Mouse (Mus musculus): ENCODE data around the gene Sox30.
A peak's percentile ranks its signal among the peaks of the same experiment; 100 is the strongest.
"Not testable (repeated sequence)": the region's sequence is repeated elsewhere in the genome, so short reads cannot be mapped to it uniquely, and the experiment has no call there.

Sox30 gene

DNA sequence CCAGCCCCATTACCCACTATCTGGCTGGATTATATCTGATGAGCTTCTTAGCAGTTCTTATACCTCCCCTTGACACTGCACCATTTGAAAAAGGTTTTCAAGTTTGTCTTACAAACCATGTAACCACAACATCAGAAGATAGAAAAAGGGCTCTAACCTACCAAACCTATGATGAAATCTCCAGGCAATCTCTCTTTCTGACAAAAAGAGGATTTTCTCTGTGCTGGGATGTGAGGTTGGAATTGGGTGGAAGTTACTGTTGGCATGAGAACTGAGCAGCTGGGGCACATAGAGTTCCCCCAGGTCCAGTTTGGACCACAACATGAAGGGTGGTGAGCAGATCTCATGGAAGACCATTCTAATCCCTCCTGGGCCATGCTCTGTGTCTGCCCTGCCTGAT is 41.7 kb downstream of the Sox30 start:
- DNase-seq = no peak

DNA sequence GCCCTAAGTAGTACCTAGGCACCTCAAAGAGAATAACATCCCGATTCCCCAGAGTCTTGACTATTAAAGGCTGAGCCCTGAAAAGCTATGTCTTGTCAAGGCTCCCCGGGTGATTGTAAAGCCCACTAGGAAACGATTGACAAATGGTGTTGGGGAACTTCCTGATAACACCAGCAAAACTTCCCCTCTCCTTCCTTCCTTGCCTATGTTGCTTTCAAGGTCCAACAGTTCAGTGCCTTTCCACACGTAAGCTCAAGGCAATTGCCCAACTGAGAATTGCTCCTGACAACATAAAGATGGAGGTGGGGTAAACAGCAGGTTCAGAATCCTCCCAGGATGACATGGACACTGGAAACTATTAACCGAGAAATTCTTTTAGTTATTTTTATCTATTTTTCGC is 42.9 kb downstream of the Sox30 start:
- DNase-seq = no peak

DNA sequence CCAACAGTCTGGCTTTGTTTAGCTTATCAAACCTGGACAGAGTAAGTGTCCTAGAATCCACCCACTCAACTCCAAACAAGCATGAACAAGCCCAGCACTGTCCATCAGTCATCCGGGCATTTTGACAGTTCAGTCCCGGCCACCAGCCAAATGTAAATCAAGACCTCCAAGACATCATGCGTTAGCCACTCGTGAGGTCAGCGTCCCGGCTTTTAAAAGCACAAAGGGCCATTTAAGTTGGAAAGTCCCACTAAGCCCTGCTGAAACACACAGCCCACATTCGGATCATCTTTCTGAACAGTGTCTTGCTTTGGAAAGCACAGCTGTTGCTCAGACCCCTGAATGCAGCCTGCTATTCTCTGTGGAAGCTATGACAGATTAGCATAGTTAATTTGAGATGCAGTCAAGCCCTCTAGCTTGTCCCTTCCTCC is 45.9 kb downstream of the Sox30 start:
- DNase-seq = no peak

- DNase-seq = no peak
Measured at GRCm38 (mm10) chr11:46027952-46028814, 48.1 kb downstream of the Sox30 start.

GRCm38 (mm10) chr11:46029485-46029884 is 49.4 kb downstream of the Sox30 start:
- no peak for DNase-seq

DNA sequence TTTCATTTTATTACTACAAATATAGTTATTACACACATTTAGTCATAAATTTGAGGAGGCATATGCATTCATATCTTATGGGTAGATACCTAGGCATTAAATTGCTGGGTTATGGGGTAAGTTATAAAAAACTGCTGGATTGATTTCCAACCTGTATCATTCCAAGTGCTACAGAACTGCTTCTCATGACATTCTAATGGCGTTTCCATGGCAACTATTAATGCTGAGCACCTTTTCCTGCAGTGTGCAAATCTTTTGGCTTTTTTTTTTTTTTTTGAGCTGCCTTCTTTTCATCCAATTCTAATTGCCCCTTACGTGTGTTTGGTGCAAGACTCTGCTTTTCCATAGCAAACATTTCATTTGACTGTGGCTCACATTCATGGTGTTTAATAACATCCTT is 49.9 kb downstream of the Sox30 start:
- no peak for DNase-seq

GRCm38 (mm10) chr11:46031470-46031869 is 51.4 kb downstream of the Sox30 start:
- DNase-seq = peak; percentile 25

- DNase-seq = no peak
Measured at GRCm38 (mm10) chr11:46032956-46033355, 52.8 kb downstream of the Sox30 start.

DNA sequence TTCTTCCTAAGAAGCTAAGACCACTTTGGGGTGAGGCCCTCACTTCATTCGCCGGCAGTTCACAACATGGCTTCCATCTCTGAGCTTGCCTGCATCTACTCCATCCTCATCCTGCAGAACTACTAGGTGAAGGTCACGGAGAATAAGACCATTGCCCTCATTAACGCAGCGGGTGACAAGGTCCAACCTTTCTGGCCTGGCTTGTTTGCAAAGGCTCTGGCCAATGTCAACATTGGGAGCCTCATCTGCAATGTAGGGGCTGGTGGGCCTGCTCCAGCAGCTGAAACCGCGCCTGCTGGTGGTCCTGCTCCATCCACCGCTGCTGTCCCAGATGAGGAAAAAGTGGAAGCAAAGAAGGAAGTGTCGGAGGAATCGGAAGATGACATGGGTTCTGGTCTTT is 56.3 kb downstream of the Sox30 start:
- no peak for DNase-seq

- DNase-seq = no peak
Measured at GRCm38 (mm10) chr11:46038901-46039300, 58.8 kb downstream of the Sox30 start.

GRCm38 (mm10) chr11:46039335-46039734 is 59.2 kb downstream of the Sox30 start:
- no peak for DNase-seq

- no peak for DNase-seq
Measured at GRCm38 (mm10) chr11:46040841-46041556, 60.9 kb downstream of the Sox30 start.

- DNase-seq = no peak
Measured at GRCm38 (mm10) chr11:46041607-46042267, 61.6 kb downstream of the Sox30 start.

- no peak for DNase-seq
Measured at GRCm38 (mm10) chr11:46044781-46045180, 64.7 kb downstream of the Sox30 start.

GRCm38 (mm10) chr11:46047264-46047663 is 67.2 kb downstream of the Sox30 start:
- DNase-seq = no peak

DNA sequence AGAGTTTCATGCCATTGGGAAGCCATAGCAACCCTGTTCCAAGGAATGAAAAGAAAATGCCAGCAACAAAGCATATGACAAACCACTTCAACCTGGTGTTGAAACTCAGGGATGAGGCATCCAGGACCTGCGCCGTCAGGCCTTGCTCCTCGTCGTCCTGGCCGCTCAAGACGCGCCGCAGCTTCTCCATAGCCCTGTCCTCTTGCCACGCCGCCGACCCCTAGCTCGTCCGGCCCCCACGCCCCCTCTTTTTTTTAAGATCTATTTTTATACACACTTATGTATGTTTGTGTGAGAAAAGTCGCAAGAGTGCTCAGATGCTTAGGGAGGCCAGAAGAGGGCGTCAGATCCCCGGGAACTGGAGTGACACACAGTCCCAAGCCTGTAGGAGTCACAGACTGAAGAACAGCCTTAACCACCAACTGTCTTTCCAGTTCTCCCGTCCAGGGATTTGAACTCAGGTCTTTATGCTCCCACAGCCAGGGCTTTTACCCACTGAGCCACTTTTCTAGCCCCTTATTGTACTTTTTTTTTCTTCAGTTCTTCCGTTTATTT is 72.1 kb downstream of the Sox30 start, which contains the start of gene Gm12166:
Gm12166 (minus strand) TSS at position 217 of the 555 bp plus-strand sequence.
- peak; percentile 69 for DNase-seq

- not testable (repeated sequence) for DNase-seq
Measured at GRCm38 (mm10) chr11:46053457-46053856, 73.3 kb downstream of the Sox30 start.

DNA sequence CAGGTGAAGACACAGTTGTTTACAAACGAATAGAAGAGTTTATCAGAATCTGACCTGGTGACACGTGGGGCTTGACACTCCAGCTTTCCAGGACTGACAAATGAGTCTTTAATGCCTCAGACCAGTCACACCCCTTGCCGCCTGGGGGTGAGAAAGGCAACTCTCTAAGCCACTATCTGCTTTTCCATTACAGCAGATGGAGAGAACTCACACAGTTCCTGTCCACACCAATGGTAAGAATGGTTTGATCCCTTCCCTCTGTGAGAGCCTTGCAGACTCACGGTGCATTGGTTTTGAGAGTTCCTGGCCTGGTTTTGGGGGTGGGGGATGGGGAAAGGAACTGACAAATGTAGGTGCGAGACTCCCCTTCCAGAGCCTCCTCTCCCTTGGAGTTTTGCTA is 74.2 kb downstream of the Sox30 start:
- no peak for DNase-seq

DNA sequence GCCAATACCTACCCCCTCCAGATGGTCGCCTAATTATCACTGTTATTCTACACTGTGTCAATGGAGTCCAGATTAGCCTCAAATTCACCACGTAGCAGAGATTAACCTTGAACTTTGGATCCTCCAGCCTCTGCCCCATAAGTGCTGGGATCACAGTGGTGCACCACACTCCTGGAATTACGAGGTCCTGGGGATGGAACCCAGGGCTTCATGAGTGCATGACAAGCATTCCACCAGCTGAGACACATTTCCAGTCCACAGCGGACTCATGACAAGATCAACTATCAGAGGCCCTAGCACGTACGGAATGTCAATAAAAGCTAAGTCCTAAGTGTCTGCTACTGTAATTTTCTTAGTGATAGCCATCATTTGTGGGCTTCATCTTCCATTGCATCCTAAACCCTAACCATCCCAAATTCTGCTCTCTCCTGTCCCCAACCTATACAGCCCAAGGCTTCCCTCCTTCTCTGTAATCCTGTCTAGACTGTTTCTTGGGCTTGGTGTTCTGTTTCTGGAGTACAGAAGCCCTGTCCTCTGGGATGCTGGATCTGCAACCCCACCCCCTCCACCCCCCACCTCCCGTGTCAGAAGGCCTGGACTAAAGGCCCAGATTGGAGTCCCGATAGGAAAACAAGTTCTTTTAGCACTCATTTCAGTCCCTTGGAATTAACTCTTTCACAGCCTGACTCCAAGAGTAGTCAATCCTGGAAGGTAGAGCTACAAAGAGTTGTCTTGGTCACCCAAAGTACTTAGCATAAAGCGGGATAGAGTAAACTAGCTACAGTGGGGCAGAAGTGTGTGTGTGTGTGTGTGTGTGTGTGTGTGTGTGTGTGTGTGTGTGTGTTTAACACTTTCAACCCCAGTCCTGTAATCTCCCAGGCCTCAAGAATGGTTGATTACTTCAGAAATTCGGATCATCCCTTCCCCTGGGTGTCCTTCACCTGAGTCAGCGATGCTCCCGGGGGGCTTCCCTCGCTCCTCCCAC is 75.1 kb downstream of the Sox30 start:
- no peak for DNase-seq

GRCm38 (mm10) chr11:46055896-46056769 is 76.0 kb downstream of the Sox30 start, which contains the start of gene Adam19:
Gene Adam19, plus strand, starts transcription at chr11:46055992.
- peak; percentile 62 for DNase-seq
